Mouse (Mus musculus) testis, adult 2 months (tissue): ENCODE measurements around the gene Ldhd. TPM values are rescaled to one million over a fixed set of nuclear protein-coding genes. Genes with fewer than 3 reads are reported as not detected.

Source experiments
- H3K27ac ChIP-seq: fragments of 200-500 bp; 2 replicates; pipeline ENCODE4 v1.5.1; 2012; ENCODE audit warnings: low read depth, low read length; ENCODE audit not compliant: control insufficient read depth, insufficient read depth
- H3K27me3 ChIP-seq: fragments of 200-500 bp; 2 replicates; pipeline ENCODE4 v1.6.1; 2012; ENCODE audit warnings: mild to moderate bottlenecking, low read length, moderate library complexity; ENCODE audit not compliant: control insufficient read depth, insufficient read depth
- H3K36me3 ChIP-seq: fragments of 200-500 bp; 2 replicates; pipeline ENCODE4 v1.6.1; 2012; ENCODE audit warnings: mild to moderate bottlenecking, low read length; ENCODE audit not compliant: control insufficient read depth, insufficient read depth
- H3K4me1 ChIP-seq: fragments of 200-500 bp; 2 replicates; pipeline ENCODE4 v1.6.1; 2012; ENCODE audit warnings: low read length; ENCODE audit not compliant: control insufficient read depth, insufficient read depth
- H3K4me3 ChIP-seq: fragments of 200-500 bp; 2 replicates; pipeline ENCODE4 v1.5.1; 2012; ENCODE audit warnings: low read depth, mild to moderate bottlenecking, low read length, moderate library complexity, mixed read lengths; ENCODE audit not compliant: control insufficient read depth
- CTCF ChIP-seq: fragments of 200-500 bp; IDR thresholded peaks from 2 replicates; pipeline ENCODE4 v1.5.1; 2012; ENCODE audit warnings: low read depth, mild to moderate bottlenecking, inconsistent platforms, low read length, moderate library complexity; ENCODE audit not compliant: control insufficient read depth, insufficient read depth, insufficient replicate concordance
- POLR2A ChIP-seq: fragments of 200-500 bp; IDR thresholded peaks from 2 replicates; pipeline ENCODE4 v1.6.1; 2012; ENCODE audit warnings: low read depth, mild to moderate bottlenecking, inconsistent platforms, low read length, moderate library complexity; ENCODE audit not compliant: control insufficient read depth
- polyA plus RNA-seq: library from polyadenylated mRNA; depleted of rRNA; stranded (reverse); fragments of >200 nt; gene quantifications from 2 replicates; pipeline ENCODE4 v1.2.3, GENCODE M21; 2012

The Ldhd gene
- polyA plus RNA-seq, 1 experiment = 6.5 TPM

DNA sequence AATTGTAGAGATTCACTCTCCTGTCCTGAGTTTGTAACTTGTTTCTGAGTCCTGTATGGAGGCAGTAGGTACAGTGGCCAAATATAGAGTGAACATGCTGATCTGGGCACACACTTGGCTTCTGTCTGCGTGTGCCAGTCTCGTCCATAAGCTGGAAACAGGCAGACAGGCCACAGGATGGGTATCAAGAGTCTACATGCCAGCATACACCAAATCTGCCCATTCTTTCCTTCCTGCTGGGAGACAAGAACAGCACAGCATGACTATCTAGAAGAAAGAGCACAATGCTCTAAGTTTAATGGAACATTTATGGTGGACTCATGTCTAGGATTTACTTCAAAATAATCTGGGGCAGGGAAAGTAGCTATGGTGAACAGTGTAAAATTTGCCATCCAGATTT is 35.2 kb downstream of the Ldhd start:
- Histone ChIP-seq H3K27ac (no peak overlapping the region), H3K4me1 (peaks cover 5% of the 10 kb centered on the region), H3K36me3 (no peaks in the 10 kb centered on the region), H3K4me3 (no peak overlapping the region), H3K27me3 (no peaks in the 10 kb centered on the region)
- TF ChIP-seq POLR2A (no peak), CTCF (no peak)

DNA sequence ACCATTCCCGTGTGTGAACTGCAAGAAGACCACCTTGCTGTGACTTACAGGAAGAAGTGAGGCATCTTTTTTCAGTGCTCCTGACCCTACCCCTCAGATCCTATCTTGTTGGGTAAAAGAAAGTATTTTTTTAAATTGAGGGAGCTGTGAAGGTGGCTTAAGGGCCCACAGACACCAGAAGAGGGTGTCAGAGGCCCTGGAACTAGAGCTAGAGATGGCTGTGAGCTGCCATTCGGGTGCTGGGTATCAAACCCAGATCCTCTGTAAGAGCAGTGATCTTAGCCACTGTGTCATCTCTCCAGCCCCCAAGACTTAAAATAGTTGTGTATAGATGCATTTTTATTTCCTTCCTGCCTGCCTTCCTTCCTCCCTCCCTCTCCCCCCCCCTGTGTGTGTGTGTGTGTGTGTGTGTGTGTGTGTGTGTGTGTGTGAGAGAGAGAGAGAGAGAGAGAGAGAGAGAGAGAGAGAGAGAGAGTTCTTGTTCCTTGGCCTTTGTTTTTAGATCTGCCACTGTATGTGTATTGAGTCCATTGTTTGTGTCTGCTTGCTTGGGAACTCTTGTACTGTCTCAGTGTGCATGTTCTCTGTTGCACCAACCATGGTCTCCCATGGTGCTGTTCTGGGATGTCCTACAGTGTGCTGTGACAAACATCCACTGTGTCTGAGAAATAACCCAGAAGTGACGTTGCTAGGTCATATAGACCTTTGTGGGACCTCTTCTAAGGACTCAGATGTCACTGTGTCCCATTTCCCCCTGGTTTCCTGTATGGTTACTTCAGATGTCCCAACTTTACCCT is 35.9 kb downstream of the Ldhd start:
- no peaks in the 10 kb centered on the region for H3K27me3 ChIP-seq
- H3K4me1 ChIP-seq = peaks cover 5% of the 10 kb centered on the region
- no peak overlapping the region for H3K4me3 ChIP-seq
- H3K36me3 ChIP-seq = no peaks in the 10 kb centered on the region
- H3K27ac ChIP-seq = no peak overlapping the region
- TF ChIP-seq POLR2A (no peak), CTCF (no peak)

DNA sequence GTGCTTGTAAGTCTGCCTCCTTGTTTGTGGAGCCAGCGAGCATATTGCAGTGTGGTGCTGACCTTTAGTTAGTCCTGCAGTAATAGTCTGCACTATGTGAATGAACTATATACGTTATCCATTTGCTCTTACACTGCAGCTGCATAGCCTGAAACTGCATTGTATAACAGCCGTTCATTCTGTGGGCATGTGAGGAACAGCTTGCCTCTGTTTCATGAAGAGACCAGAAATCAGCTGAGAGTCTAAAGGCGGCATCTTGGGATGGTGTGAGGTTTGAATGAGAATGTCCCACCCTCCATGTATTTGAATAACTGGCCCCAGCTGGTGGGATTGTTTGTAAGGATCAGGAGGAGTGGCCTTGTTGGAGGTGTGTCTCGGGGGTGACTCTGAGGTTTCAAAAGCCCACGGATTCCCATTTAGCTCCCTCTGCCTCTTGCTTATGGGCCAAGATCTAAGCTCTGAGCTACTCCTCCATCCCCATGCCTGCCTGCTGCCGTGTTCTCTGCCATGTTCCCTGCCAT is 37.7 kb downstream of the Ldhd start:
- H3K4me1 ChIP-seq = peaks cover 2% of the 10 kb centered on the region; the same call in 1 of the 2 replicates
- TF ChIP-seq POLR2A (no peak), CTCF (no peak)

DNA sequence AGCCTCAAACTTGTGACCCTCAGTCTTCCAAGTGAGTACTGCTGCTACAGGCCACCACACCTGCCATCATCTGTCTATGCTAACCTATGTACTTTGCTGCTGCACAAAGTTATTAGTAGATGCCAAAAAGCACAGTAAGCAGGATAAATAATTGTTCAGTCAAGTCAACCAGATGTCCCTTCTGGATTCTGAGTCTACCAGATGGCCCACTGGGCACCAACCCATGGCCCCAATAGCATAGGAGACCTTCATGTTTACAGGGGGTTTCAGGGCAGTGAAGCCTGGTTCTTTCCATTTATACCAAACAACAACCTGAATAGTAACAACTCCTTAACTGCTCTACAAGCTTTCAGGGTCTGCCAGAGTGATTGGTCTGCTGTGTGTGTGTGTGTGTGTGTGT is 39.0 kb downstream of the Ldhd start:
- no peaks in the 10 kb centered on the region for H3K36me3 ChIP-seq
- H3K27me3 ChIP-seq = no peaks in the 10 kb centered on the region
- no peak for TF ChIP-seq CTCF
- no peak for TF ChIP-seq POLR2A

More for the DNA sequence above, 37.7 kb downstream of the Ldhd start:
- Histone ChIP-seq H3K27me3 (no peaks in the 10 kb centered on the region), H3K27ac (no peak overlapping the region), H3K36me3 (no peaks in the 10 kb centered on the region), H3K4me3 (no peak overlapping the region)

GRCm38 (mm10) chr8:111590214-111590613 is 40.0 kb downstream of the Ldhd start:
- Histone ChIP-seq H3K36me3 (no peaks in the 10 kb centered on the region), H3K27ac (no peak overlapping the region), H3K4me3 (no peak overlapping the region), H3K4me1 (no peaks in the 10 kb centered on the region), H3K27me3 (no peaks in the 10 kb centered on the region)
- TF ChIP-seq CTCF = no peak
- no peak for TF ChIP-seq POLR2A

More for the DNA sequence above, 39.0 kb downstream of the Ldhd start:
- peaks cover 2% of the 10 kb centered on the region; the same call in 1 of the 2 replicates for H3K4me1 ChIP-seq
- H3K27ac ChIP-seq = no peak overlapping the region
- H3K4me3 ChIP-seq = no peak overlapping the region

- peaks cover 1% of the 10 kb centered on the region; the same call in 1 of the 2 replicates for H3K4me1 ChIP-seq
- H3K4me3 ChIP-seq = no peak overlapping the region
- no peaks in the 10 kb centered on the region for H3K27me3 ChIP-seq
- H3K36me3 ChIP-seq = no peaks in the 10 kb centered on the region
- TF ChIP-seq POLR2A = no peak
- no peak for TF ChIP-seq CTCF
- H3K27ac ChIP-seq = no peak overlapping the region
These were observed 41.8 kb downstream of the Ldhd start for GRCm38 (mm10) chr8:111588336-111588735.

- no peak overlapping the region for H3K27ac ChIP-seq
- no peak overlapping the region for H3K4me3 ChIP-seq
- no peaks in the 10 kb centered on the region for H3K27me3 ChIP-seq
- peaks cover 2% of the 10 kb centered on the region; the same call in 1 of the 2 replicates for H3K4me1 ChIP-seq
- H3K36me3 ChIP-seq = no peaks in the 10 kb centered on the region
- TF ChIP-seq POLR2A (no peak), CTCF (no peak)
These were observed 42.6 kb downstream of the Ldhd start for GRCm38 (mm10) chr8:111587545-111588094.
